Mouse (Mus musculus) adrenal gland, postnatal 25 days (tissue): ENCODE measurements around the gene Mycn. TPM values are rescaled to one million over a fixed set of nuclear protein-coding genes. Genes with fewer than 3 reads are reported as not detected.

Experiments
- DNase-seq: peaks from one replicate; pipeline ENCODE4 v3.0.0; 2021; ENCODE audit warnings: mixed read lengths
- total RNA-seq: library from RNA; stranded (reverse); gene quantifications from 2 replicates; pipeline ENCODE4 v1.2.3, GENCODE M21; 2021

The Mycn gene
- total RNA-seq, 1 experiment from 2014 or later, result 4.2 TPM

GRCm38 (mm10) chr12:12924446-12924845 is 17.3 kb downstream of the Mycn start:
- DNase-seq, result no peak

- no peak for DNase-seq
Measured at GRCm38 (mm10) chr12:12920166-12921157, 21.3 kb downstream of the Mycn start.

- no peak for DNase-seq
Measured at GRCm38 (mm10) chr12:12916298-12916697, 25.4 kb downstream of the Mycn start.

- no peak for DNase-seq
Measured at GRCm38 (mm10) chr12:12910356-12910979, 31.2 kb downstream of the Mycn start.

GRCm38 (mm10) chr12:12909631-12910277 is 32.0 kb downstream of the Mycn start:
- no peak for DNase-seq

- no peak for DNase-seq
Measured at GRCm38 (mm10) chr12:12906771-12907170, 34.9 kb downstream of the Mycn start.

- no peak for DNase-seq
Measured at GRCm38 (mm10) chr12:12906321-12906720, 35.4 kb downstream of the Mycn start.

GRCm38 (mm10) chr12:12905117-12905516 is 36.6 kb downstream of the Mycn start:
- no peak for DNase-seq

- peak; percentile 68 for DNase-seq
Measured at GRCm38 (mm10) chr12:12904512-12904953, 37.2 kb downstream of the Mycn start.

GRCm38 (mm10) chr12:12904086-12904485 is 37.6 kb downstream of the Mycn start:
- no peak for DNase-seq

GRCm38 (mm10) chr12:12902403-12902802 is 39.3 kb downstream of the Mycn start:
- DNase-seq, result no peak

GRCm38 (mm10) chr12:12898356-12899126 is 43.2 kb downstream of the Mycn start:
- no peak for DNase-seq

GRCm38 (mm10) chr12:12893986-12894385 is 47.7 kb downstream of the Mycn start:
- no peak for DNase-seq

- no peak for DNase-seq
Measured at GRCm38 (mm10) chr12:12886191-12886889, 55.4 kb downstream of the Mycn start.
